Mouse (Mus musculus): ENCODE results near the gene Ankrd24.

- TF ChIP-seq CTCF (IDR thresholded peaks at IDR 0.05; ENCODE audit: extremely low read depth, insufficient read depth, insufficient read length, insufficient replicate concordance) (no peak), POLR2A (IDR thresholded peaks at IDR 0.05; ENCODE audit: low read depth, low read length) (no peak)
These were observed 27.6 kb upstream of the Ankrd24 start, which contains the start of gene Tle6 for GRCm38 (mm10) chr10:81600738-81601203.

Data from spleen, adult 2 months (tissue).